Mouse (Mus musculus) embryonic facial prominence, embryonic 15.5 days (tissue): Measurements from ENCODE around the gene Castor2. TPM values are rescaled to one million over a fixed set of nuclear protein-coding genes. Genes with fewer than 3 reads are reported as not detected.

ENCODE experiments used
- ATAC-seq: fragments of 200-750 bp; cut with Nextera tagmentation; 2 replicates; pipeline ENCODE4 v1.8.0; 2017; ENCODE audit warnings: low read depth, moderate TSS enrichment; ENCODE audit not compliant: insufficient number of reproducible peaks, low FRiP score, low TSS enrichment
- H3K27ac ChIP-seq: fragments of 300-500 bp; sonication (generic); replicated peaks from 2 replicates; pipeline ENCODE4 v1.5.1; 2015; ENCODE audit warnings: mild to moderate bottlenecking, inconsistent platforms
- H3K27me3 ChIP-seq: fragments of 300-500 bp; sonication (generic); 2 replicates; pipeline ENCODE4 v1.6.1; 2015; ENCODE audit warnings: inconsistent platforms
- H3K36me3 ChIP-seq: fragments of 300-500 bp; sonication (generic); 2 replicates; pipeline ENCODE4 v1.6.1; 2015; ENCODE audit warnings: mild to moderate bottlenecking, inconsistent platforms
- H3K4me1 ChIP-seq: fragments of 300-500 bp; sonication (generic); 2 replicates; pipeline ENCODE4 v1.6.1; 2015; ENCODE audit warnings: inconsistent platforms
- H3K4me2 ChIP-seq: fragments of 300-500 bp; sonication (generic); replicated peaks from 2 replicates; pipeline ENCODE4 v1.6.1; 2015; ENCODE audit warnings: mild to moderate bottlenecking, inconsistent platforms
- H3K4me3 ChIP-seq: fragments of 300-500 bp; sonication (generic); replicated peaks from 2 replicates; pipeline ENCODE4 v1.5.1; 2015; ENCODE audit warnings: mild to moderate bottlenecking, inconsistent platforms
- H3K9ac ChIP-seq: fragments of 300-500 bp; sonication (generic); 2 replicates; pipeline ENCODE4 v1.6.1; 2015; ENCODE audit warnings: inconsistent platforms
- H3K9me3 ChIP-seq: fragments of 300-500 bp; sonication (generic); replicated peaks from 2 replicates; pipeline ENCODE4 v1.6.1; 2016; ENCODE audit warnings: inconsistent platforms
- WGBS: fragments of 180-500 bp; shearing (Covaris S2); methylation state at CpG from one replicate; pipeline ENCODE4 v1.1.7; 2015; 5-methylcytosine and 5-hydroxymethylcytosine counted together
- polyA plus RNA-seq: library from polyadenylated mRNA; unstranded; fragments of >200 nt; fragmentation: Nextera tagmentation; extraction: Ambion mirVana; gene quantifications from 2 replicates; pipeline ENCODE4 v1.2.1, GENCODE M21; 2015

Gene Castor2
- polyA plus RNA-seq = 9.1 and 9.7 TPM in 2 replicates

- H3K4me2 ChIP-seq = peak within 1 kb of the TSS; percentile 74
- WGBS = under 1% methylated on average over 51 of the region's 58 CpGs
- no peaks in the 10 kb centered on the region for H3K27me3 ChIP-seq
- peaks cover 20% of the 10 kb centered on the region for H3K4me1 ChIP-seq
- ATAC-seq = peak; percentile 94
- no peaks in the 10 kb centered on the region for H3K36me3 ChIP-seq
- H3K9me3 ChIP-seq = no peaks in the 10 kb centered on the region
- peak within 1 kb of the TSS; percentile 74 for H3K4me3 ChIP-seq
- peak within 1 kb of the TSS; percentile 73 for H3K9ac ChIP-seq
- H3K27ac ChIP-seq = peak within 1 kb of the TSS; percentile 73
Measured at GRCm38 (mm10) chr5:134099496-134100211, at the start of gene Castor2. Gene Castor2, plus strand, starts transcription at chr5:134099711.

- ATAC-seq = no peak
- no peak overlapping the region for H3K9ac ChIP-seq
- H3K4me2 ChIP-seq = no peak overlapping the region
- WGBS = 40% methylated on average over 10 of the region's 10 CpGs
- no peaks in the 10 kb centered on the region for H3K36me3 ChIP-seq
- no peak overlapping the region for H3K4me3 ChIP-seq
- H3K27ac ChIP-seq = no peak overlapping the region
- H3K9me3 ChIP-seq = no peaks in the 10 kb centered on the region
- no peaks in the 10 kb centered on the region for H3K27me3 ChIP-seq
- H3K4me1 ChIP-seq = no peaks in the 10 kb centered on the region
Measured at GRCm38 (mm10) chr5:134050711-134051110, 48.8 kb upstream of the Castor2 start.

GRCm38 (mm10) chr5:134052614-134053013 is 46.9 kb upstream of the Castor2 start:
- WGBS = 80% methylated on average over 4 of the region's 4 CpGs
- no peak overlapping the region for H3K27ac ChIP-seq
- no peaks in the 10 kb centered on the region for H3K4me1 ChIP-seq
- no peaks in the 10 kb centered on the region for H3K9me3 ChIP-seq
- no peak overlapping the region for H3K4me2 ChIP-seq
- ATAC-seq = no peak
- H3K4me3 ChIP-seq = no peak overlapping the region
- no peak overlapping the region for H3K9ac ChIP-seq
- H3K36me3 ChIP-seq = no peaks in the 10 kb centered on the region
- H3K27me3 ChIP-seq = no peaks in the 10 kb centered on the region

- Histone ChIP-seq H3K4me2 (no peak overlapping the region), H3K9me3 (no peaks in the 10 kb centered on the region), H3K36me3 (no peaks in the 10 kb centered on the region), H3K4me3 (no peak overlapping the region), H3K9ac (no peak overlapping the region), H3K27me3 (no peaks in the 10 kb centered on the region), H3K27ac (no peak overlapping the region), H3K4me1 (0 out of 2 replicates have a peak, but pooled peaks cover 11% of the 10 kb centered on the region)
- no peak for ATAC-seq
- 85% methylated on average over 4 of the region's 4 CpGs for WGBS
Measured at GRCm38 (mm10) chr5:134054496-134054895, 45.0 kb upstream of the Castor2 start.

- ATAC-seq = no peak
- H3K27me3 ChIP-seq = no peaks in the 10 kb centered on the region
- H3K4me1 ChIP-seq = peaks cover 15% of the 10 kb centered on the region
- H3K36me3 ChIP-seq = no peaks in the 10 kb centered on the region
- H3K9me3 ChIP-seq = no peaks in the 10 kb centered on the region
- H3K4me3 ChIP-seq = no peak overlapping the region
- WGBS = 21% methylated on average over 13 of the region's 13 CpGs
- no peak overlapping the region for H3K27ac ChIP-seq
- H3K9ac ChIP-seq = no peak overlapping the region
- H3K4me2 ChIP-seq = no peak overlapping the region
Measured at GRCm38 (mm10) chr5:134058793-134059352, 40.6 kb upstream of the Castor2 start.

- H3K9me3 ChIP-seq = no peaks in the 10 kb centered on the region
- H3K4me1 ChIP-seq = peaks cover 10% of the 10 kb centered on the region
- H3K4me2 ChIP-seq = no peak overlapping the region
- no peak overlapping the region for H3K27ac ChIP-seq
- peak; percentile 52; the same call in 1 of the 2 replicates for ATAC-seq
- H3K27me3 ChIP-seq = no peaks in the 10 kb centered on the region
- 42% methylated on average over 15 of the region's 15 CpGs for WGBS
- H3K9ac ChIP-seq = no peak overlapping the region
- no peak overlapping the region for H3K4me3 ChIP-seq
- H3K36me3 ChIP-seq = no peaks in the 10 kb centered on the region
Measured at GRCm38 (mm10) chr5:134063362-134064064, 36.0 kb upstream of the Castor2 start.

- Histone ChIP-seq H3K4me3 (no peak overlapping the region), H3K4me1 (peaks cover 5% of the 10 kb centered on the region), H3K9me3 (no peaks in the 10 kb centered on the region), H3K4me2 (no peak overlapping the region), H3K27ac (no peak overlapping the region), H3K36me3 (no peaks in the 10 kb centered on the region), H3K27me3 (no peaks in the 10 kb centered on the region), H3K9ac (no peak overlapping the region)
- no peak for ATAC-seq
- 44% methylated on average over 3 of the region's 3 CpGs for WGBS
Measured at GRCm38 (mm10) chr5:134066261-134066660, 33.2 kb upstream of the Castor2 start.

GRCm38 (mm10) chr5:134067924-134068323 is 31.6 kb upstream of the Castor2 start:
- WGBS = 9% methylated on average over 1 of the region's 1 CpGs

GRCm38 (mm10) chr5:134073512-134074041 is 25.9 kb upstream of the Castor2 start:
- no peak overlapping the region for H3K4me2 ChIP-seq
- no peak overlapping the region for H3K9ac ChIP-seq
- no peaks in the 10 kb centered on the region for H3K9me3 ChIP-seq
- ATAC-seq = no peak
- no peaks in the 10 kb centered on the region for H3K27me3 ChIP-seq
- H3K4me3 ChIP-seq = no peak overlapping the region
- WGBS = 66% methylated on average over 17 of the region's 17 CpGs
- H3K27ac ChIP-seq = no peak overlapping the region
- H3K4me1 ChIP-seq = no peaks in the 10 kb centered on the region
- H3K36me3 ChIP-seq = no peaks in the 10 kb centered on the region

More at GRCm38 (mm10) chr5:134067924-134068323, 31.6 kb upstream of the Castor2 start:
- Histone ChIP-seq H3K4me1 (peaks cover 5% of the 10 kb centered on the region), H3K27ac (no peak overlapping the region), H3K4me3 (no peak overlapping the region), H3K9me3 (no peaks in the 10 kb centered on the region), H3K36me3 (no peaks in the 10 kb centered on the region), H3K4me2 (no peak overlapping the region), H3K9ac (no peak overlapping the region), H3K27me3 (no peaks in the 10 kb centered on the region)
- no peak for ATAC-seq

- no peak for ATAC-seq
- no peak overlapping the region for H3K4me2 ChIP-seq
- H3K9me3 ChIP-seq = no peaks in the 10 kb centered on the region
Measured at GRCm38 (mm10) chr5:134074368-134074767, 25.1 kb upstream of the Castor2 start.

GRCm38 (mm10) chr5:134076175-134076574 is 23.3 kb upstream of the Castor2 start:
- no peak overlapping the region for H3K4me2 ChIP-seq
- H3K9me3 ChIP-seq = no peaks in the 10 kb centered on the region
- H3K27me3 ChIP-seq = no peaks in the 10 kb centered on the region
- WGBS = 88% methylated on average over 11 of the region's 11 CpGs
- no peak overlapping the region for H3K27ac ChIP-seq
- no peak for ATAC-seq
- no peak overlapping the region for H3K9ac ChIP-seq
- H3K4me3 ChIP-seq = no peak overlapping the region
- no peaks in the 10 kb centered on the region for H3K36me3 ChIP-seq
- H3K4me1 ChIP-seq = 0 out of 2 replicates have a peak, but pooled peaks cover 4% of the 10 kb centered on the region

More at GRCm38 (mm10) chr5:134074368-134074767, 25.1 kb upstream of the Castor2 start:
- Histone ChIP-seq H3K4me1 (no peaks in the 10 kb centered on the region), H3K9ac (no peak overlapping the region), H3K4me3 (no peak overlapping the region), H3K36me3 (no peaks in the 10 kb centered on the region), H3K27ac (no peak overlapping the region), H3K27me3 (no peaks in the 10 kb centered on the region)
